ENCODE assay signal across 9 mouse cellular contexts in genomic region chr7:64011563-64012267, GRCm38 (mm10).
DNase-seq lines count a peak whose midpoint lies in the region; ATAC-seq and TF ChIP-seq lines count a peak whose summit lies in the region.
"Had no signal": no experiment of that assay in that cellular context is flagged by ENCODE, and none has a peak within 500 bp of the region (broad histone marks: within the 10 kb centered on the region; RNA-seq: fewer than 3 reads in every experiment).

No protein-coding gene starts in this region.

- H3K4me2 ChIP-seq in stomach, postnatal 0 days (replicated peaks; ENCODE audit: low read depth) = no peak overlapping the region
- no peak overlapping the region for H3K4me2 ChIP-seq in kidney, embryonic 15.5 days
- H3K4me2 ChIP-seq in kidney, embryonic 14.5 days (replicated peaks; ENCODE audit: low read depth, low read length) = no peak overlapping the region
- H3K4me2 ChIP-seq: embryonic facial prominence, embryonic 12.5 days had no signal

- no peak for TF ChIP-seq CTCF in lung, adult 2 months (IDR thresholded peaks at IDR 0.05; ENCODE audit: insufficient read depth, low read length)
- no peak for TF ChIP-seq CTCF in stomach, postnatal 0 days (IDR thresholded peaks at IDR 0.05; ENCODE audit: low read depth)

- H3K27ac ChIP-seq in stomach, postnatal 0 days (replicated peaks) = no peak overlapping the region
- H3K27ac ChIP-seq in kidney, embryonic 15.5 days = no peak overlapping the region
- no peak overlapping the region for H3K27ac ChIP-seq in kidney, embryonic 14.5 days (ENCODE audit: low read depth, low read length)
- H3K27ac ChIP-seq: embryonic facial prominence, embryonic 12.5 days had no signal

- no peaks in the 10 kb centered on the region for H3K36me3 ChIP-seq in stomach, postnatal 0 days (ENCODE audit: control insufficient read depth, insufficient read depth, low read length)
- no peaks in the 10 kb centered on the region for H3K36me3 ChIP-seq in kidney, embryonic 15.5 days
- no peaks in the 10 kb centered on the region for H3K36me3 ChIP-seq in kidney, embryonic 14.5 days (ENCODE audit: control insufficient read depth, insufficient read depth, low read length)
- H3K36me3 ChIP-seq: embryonic facial prominence, embryonic 12.5 days had no signal

- peak; percentile 90 for ATAC-seq in granulocyte monocyte progenitor cell, adult 5-6 weeks (replicated peaks; ENCODE audit: poor library complexity, severe bottlenecking)
- ATAC-seq in stomach, postnatal 0 days (ENCODE audit: low FRiP score, low TSS enrichment) = peak; percentile 75
- no peak for ATAC-seq in kidney, embryonic 15.5 days (replicated peaks; ENCODE audit: low FRiP score)
- no peak for ATAC-seq in kidney, embryonic 14.5 days (ENCODE audit: low FRiP score, low TSS enrichment)

- H3K9me3 ChIP-seq in stomach, postnatal 0 days (ENCODE audit: control insufficient read depth, low read length) = no peaks in the 10 kb centered on the region
- H3K9me3 ChIP-seq in kidney, embryonic 15.5 days (replicated peaks) = no peaks in the 10 kb centered on the region
- no peaks in the 10 kb centered on the region for H3K9me3 ChIP-seq in kidney, embryonic 14.5 days (ENCODE audit: control insufficient read depth, low read length)
- H3K9me3 ChIP-seq: embryonic facial prominence, embryonic 12.5 days had no signal

- H3K4me1 ChIP-seq in lung, adult 2 months (ENCODE audit: control insufficient read depth, insufficient read depth, low read length) = peaks cover 3% of the 10 kb centered on the region
- H3K4me1 ChIP-seq in stomach, postnatal 0 days (replicated peaks; ENCODE audit: control insufficient read depth, insufficient read depth) = no peaks in the 10 kb centered on the region
- H3K4me1 ChIP-seq in kidney, embryonic 15.5 days = peaks cover 1% of the 10 kb centered on the region
- no peaks in the 10 kb centered on the region for H3K4me1 ChIP-seq in kidney, embryonic 14.5 days (ENCODE audit: control insufficient read depth, insufficient read depth, low read length)
- H3K4me1 ChIP-seq: embryonic facial prominence, embryonic 12.5 days had no signal

- H3K4me3 ChIP-seq in lung, adult 2 months (replicated peaks; ENCODE audit: extremely low read depth, low read depth, low read length) = no peak overlapping the region
- H3K4me3 ChIP-seq in stomach, postnatal 0 days (ENCODE audit: low read depth, low read length) = no peak overlapping the region
- no peak overlapping the region for H3K4me3 ChIP-seq in kidney, embryonic 15.5 days (replicated peaks)
- H3K4me3 ChIP-seq in kidney, embryonic 14.5 days (ENCODE audit: low read length) = no peak overlapping the region
- H3K4me3 ChIP-seq: embryonic facial prominence, embryonic 12.5 days had no signal

- H3K9ac ChIP-seq in stomach, postnatal 0 days (ENCODE audit: low read length) = no peak overlapping the region
- no peak overlapping the region for H3K9ac ChIP-seq in kidney, embryonic 15.5 days
- no peak overlapping the region for H3K9ac ChIP-seq in kidney, embryonic 14.5 days (ENCODE audit: low read depth, low read length)
- H3K9ac ChIP-seq: embryonic facial prominence, embryonic 12.5 days had no signal

- DNase-seq in urinary bladder, postnatal 14 days (ENCODE audit: low spot score) = peak; percentile 45
- DNase-seq in urinary bladder, postnatal 10 days (ENCODE audit: low spot score) = no peak
- DNase-seq in lung, adult 2 months = peak; percentile 51
- no peak for DNase-seq in stomach, postnatal 0 days (ENCODE audit: low spot score)
- no peak for DNase-seq in gastrocnemius, postnatal 4 days (ENCODE audit: low spot score in 2 of 2)

- no peak for TF ChIP-seq POLR2A in lung, adult 2 months (IDR thresholded peaks at IDR 0.05; ENCODE audit: borderline replicate concordance, extremely low read depth, low read depth, low read length)

- no peak for TF ChIP-seq EP300 in stomach, postnatal 0 days (optimal IDR thresholded peaks at IDR 0.05)

- 18% methylated on average over 13 of the region's 13 CpGs for WGBS in lung, adult 2 months
- WGBS in stomach, postnatal 0 days = 45% methylated on average over 13 of the region's 13 CpGs
- 69% methylated on average over 13 of the region's 13 CpGs for WGBS in kidney, embryonic 15.5 days
- 68% methylated on average over 13 of the region's 13 CpGs for WGBS in kidney, embryonic 14.5 days

- no peaks in the 10 kb centered on the region for H3K27me3 ChIP-seq in stomach, postnatal 0 days (ENCODE audit: control insufficient read depth, insufficient read depth, low read length)
- H3K27me3 ChIP-seq in kidney, embryonic 15.5 days = no peaks in the 10 kb centered on the region
- H3K27me3 ChIP-seq in kidney, embryonic 14.5 days (ENCODE audit: control insufficient read depth, insufficient read depth, low read length) = no peaks in the 10 kb centered on the region
- H3K27me3 ChIP-seq: embryonic facial prominence, embryonic 12.5 days had no signal

Comparison
In these comparisons a context has a peak if more than half of its experiments do, and no peak if none do; other contexts are left out.
1. DNase-seq: peak in urinary bladder, postnatal 14 days (single experiment) and lung, adult 2 months (single experiment); none in urinary bladder, postnatal 10 days (single experiment), stomach, postnatal 0 days (single experiment) and gastrocnemius, postnatal 4 days (0 of 2).
2. ATAC-seq: peak in granulocyte monocyte progenitor cell, adult 5-6 weeks (single experiment) and stomach, postnatal 0 days (single experiment); none in kidney, embryonic 15.5 days (single experiment) and kidney, embryonic 14.5 days (single experiment).